Mouse (Mus musculus) adrenal gland, postnatal 4 days (tissue): ENCODE results near the gene Wdr77. TPM values are rescaled to one million over a fixed set of nuclear protein-coding genes. Genes with fewer than 3 reads are reported as not detected.

Experiments
- total RNA-seq, 2 experiments: library from RNA; stranded (reverse); gene quantifications; 2 replicates each; pipeline ENCODE4 v1.2.3; 2021

Wdr77 gene
- total RNA-seq, 2 experiments from 2014 or later = 74.0 to 76.3 TPM

Other genes with a start within 250 kb of the Wdr77 start
- 100 to 1,000 TPM; 170 to 173 TPM for gene Rap1a, start 158.0 kb upstream of the Wdr77 start, total RNA-seq
- under 1 TPM; 0.17 to 0.25 TPM for gene Adora3, start 88.5 kb upstream of the Wdr77 start, total RNA-seq
- gene Tmigd3, start 88.5 kb upstream of the Wdr77 start, total RNA-seq = under 1 TPM in 1 of 2 experiments, not detected in 1; 0.25 TPM
- gene I830077J02Rik, start 26.7 kb upstream of the Wdr77 start, total RNA-seq = 1 to 10 TPM in 1 of 2 experiments, under 1 TPM in 1; 0.78 to 1.0 TPM
- 100 to 1,000 TPM; 328 to 331 TPM for gene Atp5f1, start 730 bp downstream of the Wdr77 start, total RNA-seq
- gene Ovgp1, start 14.3 kb downstream of the Wdr77 start, total RNA-seq = 1 to 10 TPM; 1.7 to 2.0 TPM
- gene Pifo, start 55.3 kb downstream of the Wdr77 start, total RNA-seq = not detected
- not detected for gene Chil5, start 73.4 kb downstream of the Wdr77 start, total RNA-seq
- not detected for gene Chia1, start 153.9 kb downstream of the Wdr77 start, total RNA-seq
- gene Chil3, start 208.2 kb downstream of the Wdr77 start, total RNA-seq = 10 to 100 TPM in 1 of 2 experiments, 1 to 10 TPM in 1; 6.2 to 14.3 TPM